Mouse (Mus musculus): ENCODE results near the gene Fbxl17. TPM values are rescaled to one million over a fixed set of nuclear protein-coding genes. Genes with fewer than 3 reads are reported as not detected.

Gene Fbxl17
- polyA plus RNA-seq, 1 experiment from 2014 or later, result 4.3 TPM

DNA sequence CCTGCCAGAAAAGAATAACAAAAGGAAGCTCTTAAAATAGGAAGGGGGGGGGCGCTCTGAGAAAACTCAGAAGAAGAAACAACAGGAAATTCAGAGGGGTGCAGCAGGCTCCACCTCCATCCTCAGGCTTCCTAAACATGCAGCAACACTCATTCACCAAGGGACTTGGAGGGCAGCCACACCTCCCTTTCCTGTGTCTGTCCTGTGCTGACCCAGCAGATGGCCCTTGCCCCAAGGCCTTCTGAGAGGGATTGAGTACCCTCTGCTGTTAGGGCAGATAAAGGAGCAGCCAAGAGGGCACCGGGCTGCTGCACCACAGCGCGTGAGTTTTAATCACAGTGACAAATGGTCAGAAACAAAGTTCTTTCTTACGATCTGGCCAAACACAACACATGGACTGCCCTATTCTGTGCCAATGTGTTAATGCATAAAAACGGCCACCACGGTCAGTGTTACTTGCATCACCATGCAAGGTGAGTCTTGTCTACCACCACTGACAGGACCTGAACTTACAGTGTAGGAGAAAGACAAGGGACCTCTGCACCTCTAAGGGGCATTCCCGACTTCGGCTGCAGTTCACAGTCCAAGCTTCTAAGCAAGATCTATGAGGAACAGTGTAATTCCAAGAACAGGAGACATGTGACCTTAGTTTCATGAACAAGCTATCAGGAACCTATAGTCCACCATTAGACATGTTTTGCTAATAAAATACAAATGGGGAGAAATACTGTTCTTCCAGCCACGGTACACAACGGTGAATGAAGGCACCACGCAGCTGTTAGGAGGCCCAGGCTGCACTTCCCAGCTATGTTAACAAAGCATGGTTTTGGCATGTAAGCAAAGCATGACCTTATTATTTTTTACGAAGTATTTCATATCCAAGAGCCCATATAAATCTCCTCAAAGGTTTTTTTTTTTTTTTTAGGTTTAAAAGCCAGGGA lies 96.8 kb downstream of the Fbxl17 start:
- peak; percentile 92 for ATAC-seq
- Histone ChIP-seq H3K36me3 (ENCODE audit: control insufficient read depth, insufficient read depth) (no peaks in the 10 kb centered on the region), H3K27me3 (replicated peaks; ENCODE audit: control insufficient read depth, insufficient read depth, low read length) (no peaks in the 10 kb centered on the region), H3K27ac (ENCODE audit: low read depth, low read length) (peak overlapping the region; percentile 10; the same call in 1 of the 2 replicates), H3K9ac (ENCODE audit: low read depth, low read length) (no peak overlapping the region), H3K9me3 (ENCODE audit: control insufficient read depth) (no peaks in the 10 kb centered on the region), H3K4me2 (replicated peaks; ENCODE audit: low read depth) (no peak overlapping the region), H3K4me1 (replicated peaks; ENCODE audit: control insufficient read depth, insufficient read depth, low read length) (peaks cover 15% of the 10 kb centered on the region; the same call in 1 of the 2 replicates), H3K4me3 (ENCODE audit: low read depth, low read length) (no peak overlapping the region)
- peak; percentile 51 for TF ChIP-seq CTCF (IDR thresholded peaks at IDR 0.05; ENCODE audit: low read depth)
- 58% methylated on average over 13 of the region's 13 CpGs for WGBS

- 73% methylated on average over 3 of the region's 3 CpGs for WGBS
- TF ChIP-seq CTCF (IDR thresholded peaks at IDR 0.05; ENCODE audit: low read depth), result no peak
Measured at GRCm38 (mm10) chr17:63402170-63402569, 97.6 kb downstream of the Fbxl17 start.

GRCm38 (mm10) chr17:63400640-63401039 lies 99.2 kb downstream of the Fbxl17 start:
- Histone ChIP-seq H3K27ac (ENCODE audit: low read depth, low read length) (no peak overlapping the region), H3K9me3 (ENCODE audit: control insufficient read depth) (no peaks in the 10 kb centered on the region), H3K9ac (ENCODE audit: low read depth, low read length) (no peak overlapping the region), H3K4me2 (replicated peaks; ENCODE audit: low read depth) (no peak overlapping the region), H3K4me3 (ENCODE audit: low read depth, low read length) (no peak overlapping the region), H3K36me3 (ENCODE audit: control insufficient read depth, insufficient read depth) (no peaks in the 10 kb centered on the region), H3K27me3 (replicated peaks; ENCODE audit: control insufficient read depth, insufficient read depth, low read length) (no peaks in the 10 kb centered on the region), H3K4me1 (replicated peaks; ENCODE audit: control insufficient read depth, insufficient read depth, low read length) (0 out of 2 replicates have a peak, but pooled peaks cover 7% of the 10 kb centered on the region)
- 88% methylated on average over 5 of the region's 5 CpGs for WGBS
- no peak for ATAC-seq
- no peak for TF ChIP-seq CTCF (IDR thresholded peaks at IDR 0.05; ENCODE audit: low read depth)

More at GRCm38 (mm10) chr17:63402170-63402569, 97.6 kb downstream of the Fbxl17 start:
- Histone ChIP-seq H3K9me3 (ENCODE audit: control insufficient read depth) (no peaks in the 10 kb centered on the region), H3K27me3 (replicated peaks; ENCODE audit: control insufficient read depth, insufficient read depth, low read length) (no peaks in the 10 kb centered on the region), H3K27ac (ENCODE audit: low read depth, low read length) (no peak overlapping the region), H3K9ac (ENCODE audit: low read depth, low read length) (no peak overlapping the region), H3K4me1 (replicated peaks; ENCODE audit: control insufficient read depth, insufficient read depth, low read length) (peaks cover 15% of the 10 kb centered on the region; the same call in 1 of the 2 replicates), H3K36me3 (ENCODE audit: control insufficient read depth, insufficient read depth) (no peaks in the 10 kb centered on the region), H3K4me3 (ENCODE audit: low read depth, low read length) (no peak overlapping the region), H3K4me2 (replicated peaks; ENCODE audit: low read depth) (no peak overlapping the region)
- no peak for ATAC-seq

DNA sequence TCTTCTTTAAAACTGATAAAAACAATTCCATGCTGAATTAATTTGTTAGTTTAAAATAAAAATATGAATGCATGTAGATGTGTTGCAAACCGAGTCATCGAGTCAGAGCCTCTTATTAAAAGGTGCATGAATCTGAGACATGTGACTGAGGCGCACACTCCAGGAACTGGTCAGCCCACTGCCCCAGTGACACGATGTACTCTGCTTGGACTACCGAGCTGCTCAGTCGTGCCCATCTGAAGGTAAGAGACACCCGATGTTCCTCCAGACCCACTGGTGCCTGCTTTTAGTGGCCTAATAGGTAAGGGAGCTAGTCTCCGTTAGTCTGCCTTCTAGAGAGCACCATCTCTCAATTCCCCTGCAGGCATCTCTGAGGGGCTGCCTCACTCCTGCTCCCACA lies 100.0 kb downstream of the Fbxl17 start:
- no peak for TF ChIP-seq CTCF (IDR thresholded peaks at IDR 0.05; ENCODE audit: low read depth)
- ATAC-seq, result no peak
- Histone ChIP-seq H3K9ac (ENCODE audit: low read depth, low read length) (no peak overlapping the region), H3K4me3 (ENCODE audit: low read depth, low read length) (no peak overlapping the region), H3K4me1 (replicated peaks; ENCODE audit: control insufficient read depth, insufficient read depth, low read length) (0 out of 2 replicates have a peak, but pooled peaks cover 7% of the 10 kb centered on the region), H3K27ac (ENCODE audit: low read depth, low read length) (no peak overlapping the region), H3K27me3 (replicated peaks; ENCODE audit: control insufficient read depth, insufficient read depth, low read length) (no peaks in the 10 kb centered on the region), H3K9me3 (ENCODE audit: control insufficient read depth) (no peaks in the 10 kb centered on the region), H3K4me2 (replicated peaks; ENCODE audit: low read depth) (no peak overlapping the region), H3K36me3 (ENCODE audit: control insufficient read depth, insufficient read depth) (no peaks in the 10 kb centered on the region)
- 95% methylated on average over 8 of the region's 8 CpGs for WGBS

DNA sequence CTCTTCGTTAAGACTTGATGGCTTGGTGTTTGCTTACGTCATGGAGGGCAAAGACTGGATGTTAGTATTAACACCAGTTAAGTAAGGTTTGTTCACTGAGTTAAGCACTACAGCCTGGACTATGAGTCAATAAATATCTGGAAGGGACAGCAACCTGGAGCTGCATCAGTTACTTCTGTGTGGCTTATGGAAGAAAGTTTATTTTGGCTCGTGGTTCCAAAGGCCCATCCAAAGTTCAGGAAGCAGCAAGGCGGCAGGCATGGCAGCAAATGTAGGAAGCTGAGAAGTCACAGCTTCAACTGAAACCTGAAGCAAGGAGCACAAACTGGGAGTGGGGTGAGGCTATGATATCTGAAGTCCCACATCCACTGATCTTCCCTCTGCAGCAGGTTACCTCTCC lies 108.3 kb downstream of the Fbxl17 start:
- H3K4me3 ChIP-seq (ENCODE audit: low read depth, low read length), result no peak overlapping the region
- no peaks in the 10 kb centered on the region for H3K4me1 ChIP-seq (replicated peaks; ENCODE audit: control insufficient read depth, insufficient read depth, low read length)
- no peak overlapping the region for H3K9ac ChIP-seq (ENCODE audit: low read depth, low read length)
- H3K9me3 ChIP-seq (ENCODE audit: control insufficient read depth), result no peaks in the 10 kb centered on the region
- no peaks in the 10 kb centered on the region for H3K36me3 ChIP-seq (ENCODE audit: control insufficient read depth, insufficient read depth)
- no peaks in the 10 kb centered on the region for H3K27me3 ChIP-seq (replicated peaks; ENCODE audit: control insufficient read depth, insufficient read depth, low read length)
- no peak overlapping the region for H3K27ac ChIP-seq (ENCODE audit: low read depth, low read length)
- no peak for ATAC-seq
- no peak for TF ChIP-seq CTCF (IDR thresholded peaks at IDR 0.05; ENCODE audit: low read depth)
- 64% methylated on average over 4 of the region's 4 CpGs for WGBS
- no peak overlapping the region for H3K4me2 ChIP-seq (replicated peaks; ENCODE audit: low read depth)

GRCm38 (mm10) chr17:63390951-63391350 lies 108.9 kb downstream of the Fbxl17 start:
- Histone ChIP-seq H3K36me3 (ENCODE audit: control insufficient read depth, insufficient read depth) (no peaks in the 10 kb centered on the region), H3K4me3 (ENCODE audit: low read depth, low read length) (no peak overlapping the region), H3K9me3 (ENCODE audit: control insufficient read depth) (no peaks in the 10 kb centered on the region), H3K27me3 (replicated peaks; ENCODE audit: control insufficient read depth, insufficient read depth, low read length) (no peaks in the 10 kb centered on the region), H3K4me2 (replicated peaks; ENCODE audit: low read depth) (no peak overlapping the region), H3K4me1 (replicated peaks; ENCODE audit: control insufficient read depth, insufficient read depth, low read length) (no peaks in the 10 kb centered on the region), H3K9ac (ENCODE audit: low read depth, low read length) (no peak overlapping the region), H3K27ac (ENCODE audit: low read depth, low read length) (no peak overlapping the region)
- 84% methylated on average over 4 of the region's 4 CpGs for WGBS
- no peak for TF ChIP-seq CTCF (IDR thresholded peaks at IDR 0.05; ENCODE audit: low read depth)
- no peak for ATAC-seq

Data from intestine, postnatal 0 days (tissue).